Mouse (Mus musculus) erythroblast, embryonic 14.5 days (primary cell): ENCODE measurements around the gene Bco1.

Source experiments
- GATA1 ChIP-seq: IDR thresholded peaks from 2 replicates; pipeline ENCODE4 v1.6.1; 2012; ENCODE audit warnings: low read length, inconsistent platforms, mixed read lengths
- TAL1 ChIP-seq: IDR thresholded peaks from 3 replicates; pipeline ENCODE4 v1.6.1; 2012; ENCODE audit warnings: low read length, inconsistent platforms, mixed read lengths

DNA sequence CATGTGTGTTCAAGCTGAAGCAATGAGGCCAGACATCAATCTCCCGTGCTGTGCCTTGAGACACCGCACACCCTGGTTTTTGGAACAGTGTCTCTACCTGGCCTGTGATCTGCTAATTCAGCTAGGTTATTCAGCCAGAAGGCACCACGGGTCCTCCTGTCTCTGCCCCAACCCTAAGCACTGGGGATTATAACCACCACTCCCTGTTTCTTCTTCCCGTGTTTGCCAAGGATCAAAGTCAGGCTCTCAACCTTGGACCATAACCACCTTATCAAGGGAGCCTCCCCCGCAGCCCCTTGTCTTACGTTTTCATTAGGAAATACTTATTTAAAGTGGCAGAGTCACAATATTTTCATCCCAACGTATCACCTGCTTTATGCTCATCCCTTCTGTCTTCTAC lies 20.9 kb downstream of the Bco1 start:
- TF ChIP-seq TAL1 = no peak
- TF ChIP-seq GATA1 = no peak
